9 mouse cellular contexts compared by ENCODE assay signal in the genomic region with DNA sequence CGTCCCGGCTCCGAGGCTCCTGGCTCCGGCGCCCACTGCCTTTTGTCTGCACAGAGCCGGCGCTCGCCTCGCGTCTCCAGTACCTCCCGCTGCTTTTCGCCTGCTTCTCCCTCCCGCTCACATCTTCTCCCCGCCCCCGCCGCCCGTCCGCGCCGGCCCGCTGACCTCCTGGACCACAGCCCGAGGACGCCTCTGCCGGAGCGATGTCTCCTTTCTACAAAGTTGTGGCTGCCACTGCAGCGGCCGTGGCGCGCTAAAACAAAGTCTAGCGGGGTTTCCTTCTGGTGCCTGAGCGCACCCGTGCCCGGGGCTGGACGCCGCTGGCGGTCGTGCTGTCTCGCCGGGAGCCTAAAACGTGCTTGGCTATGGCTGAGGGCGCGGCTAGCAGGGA. TPM values are rescaled to one million over a fixed set of nuclear protein-coding genes. Genes with fewer than 3 reads are reported as not detected.
A peak's percentile ranks its signal among the peaks of the same experiment; 100 is the strongest.
DNase-seq lines count a peak whose midpoint lies in the region; ATAC-seq and TF ChIP-seq lines count a peak whose summit lies in the region.
"Had no signal": no experiment of that assay in that cellular context is flagged by ENCODE, and none has a peak within 500 bp of the region (broad histone marks: within the 10 kb centered on the region; RNA-seq: fewer than 3 reads in every experiment).

No protein-coding gene starts in this region.

- H3K36me3 ChIP-seq in embryonic facial prominence, embryonic 11.5 days (replicated peaks; ENCODE audit: control insufficient read depth, insufficient read depth, low read depth, low read length): no peaks in the 10 kb centered on the region
- H3K36me3 ChIP-seq in heart, embryonic 11.5 days (ENCODE audit: control insufficient read depth, insufficient read depth, low read length): no peaks in the 10 kb centered on the region
- no peaks in the 10 kb centered on the region for H3K36me3 ChIP-seq in liver, postnatal 0 days (replicated peaks; ENCODE audit: insufficient read depth, low read length)

- H3K27me3 ChIP-seq in embryonic facial prominence, embryonic 11.5 days (ENCODE audit: control insufficient read depth, insufficient read depth, low read length): no peaks in the 10 kb centered on the region; the same call in 1 of the 2 replicates
- H3K27me3 ChIP-seq in heart, embryonic 11.5 days (ENCODE audit: control insufficient read depth, insufficient read depth, low read length): peaks cover 9% of the 10 kb centered on the region
- H3K27me3 ChIP-seq in liver, postnatal 0 days (ENCODE audit: insufficient read depth, low read length): peaks cover 29% of the 10 kb centered on the region

- H3K27ac ChIP-seq in embryonic facial prominence, embryonic 11.5 days (replicated peaks; ENCODE audit: low read depth, low read length): no peak overlapping the region
- no peak overlapping the region for H3K27ac ChIP-seq in heart, embryonic 11.5 days (ENCODE audit: low read depth, low read length)
- H3K27ac ChIP-seq in liver, postnatal 0 days (ENCODE audit: low read depth): no peak overlapping the region
- peak overlapping the region; percentile 15; the same call in 1 of the 2 replicates for H3K27ac ChIP-seq in olfactory bulb, adult 2 months (ENCODE audit: insufficient read depth, low read depth, low read length)

- no peak for TF ChIP-seq EP300 in liver, postnatal 0 days (IDR thresholded peaks at IDR 0.05; ENCODE audit: low read depth)

- no peak for TF ChIP-seq POLR2A in olfactory bulb, adult 2 months (IDR thresholded peaks at IDR 0.05; ENCODE audit: insufficient read depth, low read depth, low read length)

- under 1% methylated on average over 42 of the region's 42 CpGs for WGBS in embryonic facial prominence, embryonic 11.5 days
- under 1% methylated on average over 40 of the region's 42 CpGs for WGBS in heart, embryonic 11.5 days (ENCODE audit: insufficient replicate concordance)
- WGBS in liver, postnatal 0 days (ENCODE audit: insufficient replicate concordance): 1% methylated on average over 38 of the region's 42 CpGs
- under 1% methylated on average over 42 of the region's 42 CpGs for WGBS in olfactory bulb, adult 2 months

- peak overlapping the region; percentile 64 for H3K4me3 ChIP-seq in embryonic facial prominence, embryonic 11.5 days (ENCODE audit: low read depth, low read length)
- H3K4me3 ChIP-seq in heart, embryonic 11.5 days (ENCODE audit: low read depth, low read length): peak overlapping the region; percentile 57
- H3K4me3 ChIP-seq in liver, postnatal 0 days (ENCODE audit: low read depth, low read length): peak overlapping the region; percentile 64
- peak overlapping the region; percentile 79 for H3K4me3 ChIP-seq in olfactory bulb, adult 2 months (ENCODE audit: insufficient read depth, low read depth, low read length)

- H3K9ac ChIP-seq in embryonic facial prominence, embryonic 11.5 days (replicated peaks; ENCODE audit: low read length): peak overlapping the region; percentile 63
- H3K9ac ChIP-seq in heart, embryonic 11.5 days (ENCODE audit: low read depth, low read length): peak overlapping the region; percentile 68
- H3K9ac ChIP-seq in liver, postnatal 0 days (replicated peaks): peak overlapping the region; percentile 50

- no peaks in the 10 kb centered on the region for H3K4me1 ChIP-seq in embryonic facial prominence, embryonic 11.5 days (ENCODE audit: control insufficient read depth, insufficient read depth, low read length)
- no peaks in the 10 kb centered on the region for H3K4me1 ChIP-seq in heart, embryonic 11.5 days (ENCODE audit: control insufficient read depth, insufficient read depth, low read length)
- peaks cover 7% of the 10 kb centered on the region for H3K4me1 ChIP-seq in liver, postnatal 0 days (ENCODE audit: insufficient read depth)
- H3K4me1 ChIP-seq in olfactory bulb, adult 2 months (ENCODE audit: control insufficient read depth, insufficient read depth, low read length): peaks cover 5% of the 10 kb centered on the region; the same call in 1 of the 2 replicates

- peak overlapping the region; percentile 100 for H3K4me2 ChIP-seq in embryonic facial prominence, embryonic 11.5 days (ENCODE audit: low read depth, low read length)
- H3K4me2 ChIP-seq in heart, embryonic 11.5 days: peak overlapping the region; percentile 98
- peak overlapping the region; percentile 86 for H3K4me2 ChIP-seq in liver, postnatal 0 days (ENCODE audit: low read depth, low read length)

- peak; percentile 41 for ATAC-seq in embryonic facial prominence, embryonic 11.5 days (replicated peaks; ENCODE audit: insufficient number of reproducible peaks, low FRiP score, low TSS enrichment, low read depth)
- ATAC-seq in heart, embryonic 11.5 days (replicated peaks; ENCODE audit: insufficient number of reproducible peaks, low FRiP score, low TSS enrichment): peak; percentile 58; the same call in 1 of the 2 replicates
- peak; percentile 65 for ATAC-seq in liver, postnatal 0 days

- no peaks in the 10 kb centered on the region for H3K9me3 ChIP-seq in embryonic facial prominence, embryonic 11.5 days (replicated peaks; ENCODE audit: control insufficient read depth, low read length)
- H3K9me3 ChIP-seq in heart, embryonic 11.5 days (replicated peaks; ENCODE audit: control insufficient read depth, low read length): no peaks in the 10 kb centered on the region
- no peaks in the 10 kb centered on the region for H3K9me3 ChIP-seq in liver, postnatal 0 days (ENCODE audit: low read length)

- peak; percentile 16 to 37 for DNase-seq in spleen, postnatal 10 days (ENCODE audit: low spot score in 2 of 2)
- DNase-seq in spleen, postnatal 36 days (ENCODE audit: low spot score in 2 of 2): no peak
- peak; percentile 51 for DNase-seq in embryonic facial prominence, embryonic 11.5 days (ENCODE audit: low spot score)
- DNase-seq in kidney, adult 9 months: peak; percentile 83
- no peak for DNase-seq in liver, postnatal 0 days
- DNase-seq in c-Kit-positive CD71-positive TER-119-positive erythroid progenitor cells, embryonic 14.5 days (ENCODE audit: low spot score): no peak

- TF ChIP-seq CTCF in liver, postnatal 0 days (IDR thresholded peaks at IDR 0.05; ENCODE audit: low read depth): no peak
- no peak for TF ChIP-seq CTCF in olfactory bulb, adult 2 months (IDR thresholded peaks at IDR 0.05; ENCODE audit: insufficient read depth, low read depth, low read length)

RNA-seq across cellular contexts. Expression of gene Plcl1, which starts 0.3 kb away (rescaled TPM):
- polyA plus RNA-seq in embryonic facial prominence, embryonic 11.5 days (2014; fragmentation: Nextera tagmentation; extraction: Ambion mirVana): 1.0 and 1.2 TPM in 2 replicates
- polyA plus RNA-seq in heart, embryonic 11.5 days (2014; fragmentation: Nextera tagmentation; extraction: Ambion mirVana): 0.70 and 1.1 TPM in 2 replicates
- polyA plus RNA-seq in liver, postnatal 0 days (2015; fragmentation: Nextera tagmentation; extraction: Ambion mirVana): 0.15 and 0.25 TPM in 2 replicates
- not detected in 2 replicates for polyA plus RNA-seq in olfactory bulb, adult 2 months (2012; ENCODE audit: insufficient read depth, insufficient read length, low replicate concordance, missing spikeins)

RNA-seq across cellular contexts. Expression of gene Boll, which starts 42.7 kb away (rescaled TPM):
- polyA plus RNA-seq in embryonic facial prominence, embryonic 11.5 days (2014; fragmentation: Nextera tagmentation; extraction: Ambion mirVana): 0.21 and 0.31 TPM in 2 replicates
- polyA plus RNA-seq in heart, embryonic 11.5 days (2014; fragmentation: Nextera tagmentation; extraction: Ambion mirVana): 0.20 and 0.33 TPM in 2 replicates
- 0.07 TPM in 1 of 2 replicates, not detected in the other for polyA plus RNA-seq in liver, postnatal 0 days (2015; fragmentation: Nextera tagmentation; extraction: Ambion mirVana)
- polyA plus RNA-seq in olfactory bulb, adult 2 months (2012; ENCODE audit: insufficient read depth, insufficient read length, low replicate concordance, missing spikeins): not detected in 2 replicates
- polyA plus RNA-seq: brain, embryonic 14.5 days had no signal

Comparison
In these comparisons a context has a peak if more than half of its experiments do, and no peak if none do; other contexts are left out.
1. DNase-seq: peak in spleen, postnatal 10 days (2 of 2), embryonic facial prominence, embryonic 11.5 days (single experiment) and kidney, adult 9 months (single experiment); none in spleen, postnatal 36 days (0 of 2), liver, postnatal 0 days (single experiment) and c-Kit-positive CD71-positive TER-119-positive erythroid progenitor cells, embryonic 14.5 days (single experiment).
2. Peak in every context shown above with its lines, with median percentiles within 50 percentile points of each other: ATAC-seq, H3K4me2 ChIP-seq, H3K4me3 ChIP-seq and H3K9ac ChIP-seq.